Mouse (Mus musculus): ENCODE measurements around the gene Gm2026. TPM values are rescaled to one million over a fixed set of nuclear protein-coding genes. Genes with fewer than 3 reads are reported as not detected.
"Not testable (repeated sequence)": the region's sequence is repeated elsewhere in the genome, so short reads cannot be mapped to it uniquely, and the experiment has no call there.

Gm2026 gene
- total RNA-seq (2021) = 10 to 100 TPM; 19.9 to 23.4 TPM
- long read RNA-seq, experiment 1, partial matches to known transcripts = 0 of 1 reads
- long read RNA-seq, experiment 1, other reads (novel, unspliced or antisense) = 1 of 1 reads
- long read RNA-seq, experiment 2, partial matches to known transcripts = 1 of 9 reads
- long read RNA-seq, experiment 2, other reads (novel, unspliced or antisense) = 5 of 9 reads

GRCm38 (mm10) chr2:175965031-175965430, at the start of gene Gm2026:
Gene Gm2026 (plus strand): TSS chr2:175965331.
- DNase-seq (ENCODE audit: low spot score in 2 of 2) = not testable (repeated sequence)

DNA sequence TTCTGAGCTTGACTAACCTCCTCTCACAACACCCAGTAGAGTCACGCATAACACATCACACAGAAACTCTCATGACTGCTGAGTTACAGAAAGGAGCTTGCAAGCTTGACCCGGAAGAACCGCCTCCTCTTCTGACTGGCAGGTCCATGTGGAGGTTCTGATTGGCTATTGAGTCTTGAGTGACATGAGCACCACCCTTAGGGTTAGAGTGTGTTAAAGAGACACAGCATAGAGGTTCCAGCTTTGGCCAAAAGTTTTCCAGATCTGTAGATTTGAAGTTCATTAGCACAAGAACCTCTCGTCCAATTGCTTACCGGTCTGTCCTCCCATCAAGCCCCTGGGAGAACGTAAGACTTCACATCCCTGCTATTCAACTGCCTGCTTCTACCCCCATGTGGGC, 34.1 kb upstream of the Gm2026 start, which contains the start of gene Zfp966:
TSS of gene Zfp966 (minus strand) at position 101 of the 400 bp plus-strand sequence.
- DNase-seq (ENCODE audit: low spot score in 2 of 2) = not testable (repeated sequence)

Other genes with a start within 250 kb of the Gm2026 start
- gene Gm2007, start 223.8 kb upstream of the Gm2026 start, total RNA-seq (2021) = not detected
- 1 to 10 TPM; 1.5 to 8.4 TPM for gene Gm14288, start 164.2 kb upstream of the Gm2026 start, total RNA-seq (2021)
- gene Gm6710, start 96.1 kb upstream of the Gm2026 start, total RNA-seq (2021) = 10 to 100 TPM; 33.4 to 37.4 TPM
- gene Zfp966, start 34.2 kb upstream of the Gm2026 start, total RNA-seq (2021) = 1 to 10 TPM; 9.5 to 10.0 TPM
- gene Gm2004, start 184.5 kb downstream of the Gm2026 start, total RNA-seq (2021) = not detected